Mouse (Mus musculus): ENCODE results near the gene Ptn.

Ptn gene

GRCm38 (mm10) chr6:36812666-36813515 lies 2.9 kb upstream of the Ptn start:
- no peak for DNase-seq

GRCm38 (mm10) chr6:36810448-36810847 lies 428 bp upstream of the Ptn start:
- no peak for DNase-seq

- peak; percentile 59 for DNase-seq
Observed at GRCm38 (mm10) chr6:36809311-36809726, 701 bp downstream of the Ptn start.

GRCm38 (mm10) chr6:36808306-36809058 lies 1.5 kb downstream of the Ptn start:
- no peak for DNase-seq

- DNase-seq = no peak
Observed at GRCm38 (mm10) chr6:36806906-36807305, 3.1 kb downstream of the Ptn start.

- no peak for DNase-seq
Observed at GRCm38 (mm10) chr6:36800309-36800946, 9.6 kb downstream of the Ptn start.

- DNase-seq = no peak
Observed at GRCm38 (mm10) chr6:36797066-36797655, 12.9 kb downstream of the Ptn start.

- no peak for DNase-seq
Observed at GRCm38 (mm10) chr6:36794535-36794934, 15.5 kb downstream of the Ptn start.

GRCm38 (mm10) chr6:36793775-36794174 lies 16.2 kb downstream of the Ptn start:
- DNase-seq = peak; percentile 25

GRCm38 (mm10) chr6:36789261-36789660 lies 20.8 kb downstream of the Ptn start:
- no peak for DNase-seq

GRCm38 (mm10) chr6:36788576-36789191 lies 21.3 kb downstream of the Ptn start:
- DNase-seq = peak; percentile 23

- no peak for DNase-seq
Observed at GRCm38 (mm10) chr6:36784682-36785208, 25.3 kb downstream of the Ptn start.

GRCm38 (mm10) chr6:36782481-36782880 lies 27.5 kb downstream of the Ptn start:
- DNase-seq = no peak

- DNase-seq = peak; percentile 16
Observed at GRCm38 (mm10) chr6:36777567-36778337, 32.3 kb downstream of the Ptn start.

- no peak for DNase-seq
Observed at GRCm38 (mm10) chr6:36777039-36777438, 33.0 kb downstream of the Ptn start.

- DNase-seq = no peak
Observed at GRCm38 (mm10) chr6:36775647-36776360, 34.2 kb downstream of the Ptn start.

GRCm38 (mm10) chr6:36772541-36772940 lies 37.5 kb downstream of the Ptn start:
- peak; percentile 62 for DNase-seq

- DNase-seq = no peak
Observed at GRCm38 (mm10) chr6:36769012-36769411, 41.0 kb downstream of the Ptn start.

- peak; percentile 25 for DNase-seq
Observed at GRCm38 (mm10) chr6:36766941-36767340, 43.1 kb downstream of the Ptn start.

- DNase-seq = no peak
Observed at GRCm38 (mm10) chr6:36755001-36755885, 54.8 kb downstream of the Ptn start.

Measured in kidney, adult 9 months (tissue).